Mouse (Mus musculus) right cerebral cortex, postnatal 25 days (tissue): ENCODE data around the gene Cpm.
"Not testable (repeated sequence)": the region's sequence is repeated elsewhere in the genome, so short reads cannot be mapped to it uniquely, and the experiment has no call there.

Experiments used
- DNase-seq: peaks from one replicate; pipeline ENCODE4 v3.0.0; 2022

Cpm gene

DNA sequence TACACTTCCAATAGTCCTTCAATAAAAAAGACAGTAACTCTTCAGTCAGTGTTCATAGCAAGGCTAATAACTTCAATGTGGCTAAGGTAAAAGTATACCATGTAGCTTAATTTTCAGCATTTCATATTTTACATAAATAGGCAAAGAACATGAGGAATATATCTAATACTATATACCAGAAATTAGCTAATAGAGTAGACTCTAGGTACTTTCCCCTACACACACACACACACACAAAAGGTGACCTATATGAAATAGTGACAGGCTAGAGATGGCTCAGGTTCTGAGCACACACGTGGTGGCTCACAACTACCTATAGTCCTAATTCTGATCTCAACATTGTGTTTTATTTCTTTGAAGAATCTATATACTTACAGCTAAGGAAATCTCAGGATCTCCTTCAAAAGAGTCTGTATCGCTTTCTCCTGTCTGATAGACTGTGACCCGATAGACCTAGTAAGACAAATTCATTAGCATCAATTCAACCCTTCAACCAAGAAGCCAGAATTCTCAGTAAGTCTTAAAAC, 61.5 kb downstream of the Cpm start:
- no peak for DNase-seq

DNA sequence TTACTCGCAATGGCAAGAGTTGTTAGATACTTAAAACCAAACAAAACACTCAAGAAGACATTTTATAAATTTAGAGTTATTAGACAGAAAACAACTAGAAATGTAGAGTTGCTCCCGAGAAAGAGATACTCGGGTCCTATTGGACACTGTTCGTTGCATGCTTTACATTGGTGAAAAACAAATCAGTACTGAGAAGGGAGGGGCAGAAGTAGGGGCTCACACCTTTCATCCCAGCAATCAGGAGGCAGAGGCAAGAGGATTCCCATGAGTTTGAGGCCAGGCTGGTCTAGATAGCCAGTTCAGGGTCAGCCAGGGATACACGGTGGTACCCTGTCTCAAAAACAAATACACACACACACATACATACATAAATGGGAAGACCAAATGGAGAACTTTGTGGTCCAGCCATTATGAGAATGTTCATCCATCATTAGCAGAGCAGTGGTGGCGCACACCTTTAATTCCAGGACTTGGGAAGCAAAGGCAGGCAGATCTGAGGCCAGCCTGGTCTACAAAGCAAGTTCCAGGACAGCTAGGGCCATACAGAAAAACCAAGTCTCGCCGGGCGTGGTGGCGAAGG, 62.2 kb downstream of the Cpm start:
- DNase-seq, result no peak

DNA sequence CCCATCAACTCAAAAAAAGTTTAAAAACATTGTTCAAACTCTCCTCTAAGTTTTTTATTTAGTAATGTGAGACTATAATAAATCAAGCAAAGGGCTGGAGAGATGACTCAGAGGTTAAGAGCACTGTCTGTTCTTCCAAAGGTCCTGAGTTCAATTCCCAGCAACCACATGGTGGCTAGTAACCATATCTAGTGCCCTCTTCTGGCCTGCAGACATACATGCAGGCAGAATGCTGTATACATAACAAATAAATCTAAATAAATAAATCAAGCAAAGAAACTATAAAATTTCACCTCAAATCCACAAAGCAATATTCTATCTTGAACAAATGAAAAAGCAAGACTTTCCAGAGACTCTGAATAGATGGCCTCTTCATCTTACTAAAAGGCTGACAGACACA, 62.9 kb downstream of the Cpm start:
- no peak for DNase-seq

DNA sequence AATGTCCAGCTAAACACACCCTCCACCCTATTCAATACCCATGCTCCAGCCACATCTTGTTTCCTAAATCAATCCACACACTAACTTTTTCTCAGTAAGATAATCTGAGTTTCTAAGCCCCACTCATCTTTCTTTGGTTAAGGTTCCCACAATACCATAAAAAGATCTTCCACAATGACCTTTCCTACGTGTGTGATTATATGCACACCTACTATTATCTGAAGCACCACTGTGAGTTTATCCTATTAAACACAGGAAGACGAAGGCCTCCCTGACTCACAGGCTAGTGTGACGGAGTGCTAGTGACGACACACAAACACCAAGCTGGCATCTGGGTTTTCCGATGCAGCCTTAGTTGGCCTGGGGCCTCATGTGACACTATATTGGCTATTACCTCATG, 63.7 kb downstream of the Cpm start:
- no peak for DNase-seq

DNA sequence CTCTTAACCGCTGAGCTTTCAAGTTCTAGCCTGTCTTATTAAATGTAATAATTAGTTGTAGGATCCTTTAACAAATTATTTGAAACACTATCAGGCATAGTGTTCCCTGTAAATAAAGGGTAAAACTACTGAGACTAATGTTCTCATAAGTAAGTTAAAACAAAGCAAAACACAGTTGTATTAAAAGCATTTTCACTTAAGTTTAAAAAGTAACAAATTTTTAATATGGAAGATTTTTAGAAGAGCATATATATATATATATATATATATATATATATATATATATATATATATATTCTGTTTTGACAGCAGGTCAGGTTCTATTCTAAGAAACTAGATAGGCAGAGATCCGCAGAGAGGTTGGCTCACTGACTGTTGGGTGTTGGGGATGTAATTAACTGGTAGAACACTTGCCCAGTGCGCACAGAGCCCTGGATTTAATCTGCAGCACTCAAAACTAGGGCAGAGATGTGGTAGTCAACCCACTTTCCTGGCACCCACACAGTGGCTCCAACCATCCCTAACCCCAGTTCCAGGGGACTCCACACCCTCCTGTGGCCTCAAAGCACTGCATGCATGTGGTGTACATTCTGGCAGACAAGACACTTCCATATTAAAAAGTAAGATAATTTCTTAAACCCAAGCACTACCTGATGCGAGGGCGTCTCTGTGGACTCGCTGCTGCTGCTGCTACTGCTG, 65.1 kb downstream of the Cpm start:
- no peak for DNase-seq

DNA sequence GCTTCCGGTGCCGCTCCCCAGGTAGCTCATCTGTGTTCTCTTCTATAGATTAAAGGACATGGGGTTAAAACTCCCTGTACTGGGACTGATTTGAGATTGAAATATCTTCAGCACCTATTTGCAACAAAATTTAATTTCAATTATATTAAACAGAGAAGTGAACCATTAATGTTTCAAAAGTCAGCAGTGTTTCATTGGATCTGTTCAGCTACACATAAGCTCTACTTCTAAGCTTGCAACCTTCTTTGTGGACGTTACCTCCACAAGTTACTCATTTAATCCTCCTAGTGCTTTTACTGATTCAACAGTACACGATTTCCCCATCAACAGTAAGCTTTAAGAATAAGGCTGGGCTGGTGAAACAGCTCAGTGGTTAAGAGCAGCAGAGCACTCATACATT, 65.7 kb downstream of the Cpm start:
- DNase-seq, result no peak

DNA sequence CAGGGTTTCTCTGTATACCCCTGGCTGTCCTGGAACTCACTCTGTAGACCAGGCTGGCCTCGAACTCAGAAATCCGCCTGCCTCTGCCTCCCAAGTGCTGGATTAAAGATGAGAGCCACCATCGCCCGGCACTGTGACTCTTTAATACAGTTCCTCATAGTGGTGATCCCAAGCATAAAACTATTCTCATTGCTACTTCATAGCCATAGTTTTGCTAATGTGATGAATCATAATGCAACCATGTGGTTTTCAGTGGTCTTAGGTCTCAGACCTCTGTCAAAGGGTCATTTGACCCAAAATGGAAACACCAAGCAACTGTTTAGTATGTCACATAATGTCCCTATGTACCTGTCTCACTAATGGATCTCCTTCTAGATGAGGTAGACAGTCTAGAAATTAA, 66.3 kb downstream of the Cpm start:
- no peak for DNase-seq

DNA sequence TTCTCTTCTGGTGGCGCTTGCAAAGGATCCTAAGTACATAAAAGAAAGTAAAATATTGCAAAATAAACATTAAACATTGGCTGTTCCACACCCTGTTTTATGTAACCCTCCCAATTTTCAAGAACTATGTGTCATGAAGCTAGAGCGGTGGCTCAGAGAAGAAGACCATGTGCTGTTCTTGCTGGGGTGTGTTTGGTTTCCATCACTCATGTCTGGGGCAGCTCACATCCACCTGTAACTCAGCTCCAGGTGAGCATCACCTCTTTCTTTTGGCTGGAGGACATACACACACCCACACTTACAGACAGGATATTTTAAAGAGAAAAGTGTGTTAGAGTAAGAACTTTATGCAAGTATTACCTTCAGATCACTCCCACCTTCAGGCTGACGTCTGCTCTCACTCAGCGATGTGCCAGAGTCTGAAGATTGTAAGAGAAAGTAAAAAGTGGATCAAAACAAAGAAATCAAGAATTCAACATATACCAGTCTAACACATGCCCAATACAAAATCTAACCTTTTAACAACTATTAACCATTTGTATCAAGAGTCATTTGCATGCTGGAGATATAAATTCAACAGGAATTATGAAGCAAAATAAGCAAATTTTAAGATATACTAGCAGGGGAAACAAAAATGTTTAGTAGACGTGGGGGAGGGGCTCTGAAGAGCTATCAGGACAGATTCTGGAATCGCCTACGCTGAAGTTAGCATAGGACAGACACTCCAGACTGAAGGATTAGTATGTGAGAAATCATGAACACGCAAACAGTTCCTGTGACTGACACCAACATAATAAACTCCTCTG, 66.9 kb downstream of the Cpm start:
- no peak for DNase-seq

DNA sequence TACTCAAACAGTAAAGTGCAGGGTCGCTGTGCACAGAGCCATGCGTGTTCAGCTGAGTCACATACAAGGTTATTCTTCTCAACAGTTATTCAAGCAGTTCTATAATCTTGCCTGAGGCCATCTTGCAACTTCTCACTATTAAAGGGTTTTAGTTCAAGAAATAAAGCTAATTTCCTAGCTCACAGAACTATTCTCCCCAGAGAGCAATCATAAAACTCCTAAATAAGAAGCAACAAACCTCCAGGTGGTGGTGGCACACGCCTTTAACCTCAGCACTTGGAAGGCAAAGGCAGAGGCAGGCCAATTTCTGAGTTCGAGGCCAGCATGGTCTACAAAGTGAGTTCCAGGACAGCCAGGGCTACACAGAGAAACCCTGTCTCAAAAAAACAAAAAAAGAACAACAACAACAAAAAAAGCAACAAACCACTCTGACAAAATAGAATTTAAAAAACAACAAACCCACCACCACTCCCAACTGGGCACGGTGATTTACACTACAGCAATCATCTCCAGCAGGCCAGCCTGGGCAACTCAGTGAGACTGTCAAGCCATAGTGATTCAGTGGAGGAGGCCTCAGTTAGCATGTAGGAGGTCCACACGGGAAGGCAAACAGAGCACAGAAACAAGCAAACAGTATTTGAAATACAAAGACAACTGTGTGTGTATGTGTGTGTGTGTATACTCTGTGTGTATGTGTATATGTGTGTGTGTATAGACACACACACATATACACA, 67.7 kb downstream of the Cpm start:
- DNase-seq, result no peak

DNA sequence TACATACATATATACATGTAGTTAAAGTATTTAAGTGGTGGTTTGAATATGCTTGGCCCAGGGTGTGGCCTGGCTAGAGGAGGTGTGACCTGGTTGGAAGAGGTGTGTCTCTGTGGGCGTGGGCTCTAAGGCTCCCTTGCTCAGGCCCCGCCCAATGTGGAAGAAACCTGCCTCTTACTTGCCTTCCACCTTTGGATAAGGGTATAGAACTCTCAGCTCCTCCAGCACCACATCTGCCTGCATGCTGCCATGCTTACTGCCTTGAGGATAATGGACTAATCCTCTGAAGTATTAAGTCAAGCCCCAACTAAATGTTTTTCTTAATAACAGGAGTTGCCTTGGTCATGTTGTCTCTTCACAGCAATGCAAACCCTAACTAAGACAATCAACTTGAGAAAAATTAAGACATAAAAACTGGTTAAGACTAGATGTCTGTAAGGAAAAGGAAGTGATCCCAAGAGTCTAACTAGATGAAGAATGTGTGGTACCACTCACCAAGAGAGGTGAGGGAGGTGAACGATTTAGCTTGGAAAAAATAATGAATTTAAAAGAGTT, 68.3 kb downstream of the Cpm start:
- DNase-seq, result no peak

DNA sequence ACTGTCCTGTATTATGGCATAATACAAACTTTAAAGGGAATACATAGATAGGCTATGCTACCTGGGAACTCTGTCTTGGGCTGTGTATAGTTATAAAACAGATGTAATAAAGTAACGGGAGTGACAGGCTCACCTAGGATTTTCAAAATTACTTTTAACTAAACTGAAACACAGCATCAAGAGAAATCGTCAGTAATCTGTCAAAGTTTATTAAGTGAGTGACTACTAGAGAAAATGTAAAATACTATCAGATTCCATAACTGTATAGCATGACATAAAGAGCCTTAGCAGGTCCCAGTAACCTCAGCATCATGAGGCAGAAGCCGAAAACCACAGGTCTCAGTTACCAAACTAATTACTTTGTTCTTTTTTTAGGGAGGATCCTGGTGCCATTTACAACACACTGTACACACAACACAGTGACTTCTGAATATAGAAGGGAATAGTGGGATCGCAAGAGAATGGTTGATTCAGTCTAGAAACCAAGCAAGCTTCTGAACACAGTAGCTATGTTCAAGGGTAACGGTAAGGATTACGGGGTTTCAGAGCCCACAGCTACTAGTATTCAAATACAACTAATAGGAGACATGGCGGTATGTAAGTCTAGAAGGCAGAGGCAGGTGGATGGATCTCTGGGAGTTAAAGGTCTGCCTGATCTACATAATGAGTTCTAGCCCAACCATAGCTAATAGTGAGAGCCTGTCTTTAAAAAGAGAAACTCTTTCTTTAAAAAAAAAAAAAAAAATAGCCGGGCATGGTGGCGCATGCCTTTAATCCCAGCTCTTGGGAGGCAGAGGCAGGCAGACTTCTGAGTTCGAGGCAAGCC, 69.2 kb downstream of the Cpm start:
- no peak for DNase-seq

DNA sequence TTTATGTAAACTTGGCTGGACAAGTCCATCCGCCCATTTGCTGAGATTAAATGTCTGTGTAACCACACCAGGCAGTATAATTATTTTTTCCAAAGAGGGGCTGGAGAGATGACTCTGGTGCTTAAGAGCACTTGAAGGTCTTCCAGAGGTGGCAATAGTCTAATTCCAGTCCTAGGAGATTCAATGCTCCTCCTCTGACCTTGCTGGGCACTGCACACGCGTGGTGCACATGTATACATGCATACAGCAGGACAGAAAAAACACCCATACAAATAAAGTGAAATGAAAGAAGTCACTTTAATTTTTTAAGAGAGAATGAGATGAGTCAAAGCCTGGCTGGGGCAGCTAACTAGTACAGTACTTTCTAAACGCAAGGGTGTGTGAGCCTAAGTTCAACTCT, 70.6 kb downstream of the Cpm start:
- no peak for DNase-seq

DNA sequence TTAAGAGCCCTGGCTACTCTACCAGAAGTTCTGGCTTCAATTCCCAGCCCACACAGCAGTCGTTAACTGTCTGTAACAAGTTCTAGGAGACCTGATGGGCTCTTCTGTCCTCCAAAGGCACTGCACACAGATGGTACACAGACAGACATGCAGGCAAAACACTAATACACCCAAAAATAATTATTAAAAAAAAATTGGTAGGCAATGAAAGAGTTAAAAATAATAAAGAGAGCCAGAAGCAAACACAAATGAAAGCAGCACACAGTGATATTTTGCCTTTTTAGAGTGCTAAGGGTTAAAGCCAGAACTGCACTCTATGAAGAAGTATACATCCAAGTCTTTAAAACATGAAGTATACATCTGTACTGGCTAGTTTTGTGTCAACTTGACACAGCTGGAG, 71.2 kb downstream of the Cpm start:
- DNase-seq, result no peak

DNA sequence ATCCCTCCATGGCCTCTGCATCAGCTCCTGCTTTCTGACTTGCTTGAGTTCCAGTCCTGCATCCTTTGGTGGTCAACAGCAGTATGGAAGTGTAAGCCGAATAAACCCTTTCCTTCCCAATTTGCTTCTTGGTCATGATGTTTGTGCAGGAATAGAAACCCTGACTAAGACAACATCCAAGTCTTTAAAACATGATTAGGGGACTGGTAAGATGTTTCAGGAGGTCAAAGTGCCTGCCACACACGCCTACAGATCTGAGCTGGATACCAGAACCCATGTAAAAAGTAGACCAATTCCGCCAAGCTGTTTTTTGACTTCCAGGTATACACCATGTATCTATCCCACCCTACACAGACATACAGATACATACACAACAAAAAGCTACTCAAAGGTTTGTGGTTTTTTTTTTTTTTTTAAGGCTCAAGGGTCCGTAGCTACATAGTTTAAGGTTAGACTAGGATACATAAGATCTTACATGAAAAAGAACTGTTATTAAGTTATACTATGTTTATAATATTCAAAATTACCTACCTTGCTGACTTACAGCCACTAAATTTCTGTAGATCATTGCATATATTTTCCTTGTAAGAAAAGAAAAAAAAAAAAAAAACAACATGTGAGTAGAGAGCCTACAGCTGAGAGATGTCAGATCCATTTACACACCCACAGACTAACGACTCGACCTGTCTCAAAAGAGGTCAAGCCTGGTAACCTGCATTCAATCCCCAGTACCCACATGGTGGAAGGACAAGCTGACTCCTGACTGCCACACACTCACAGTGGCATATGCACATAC, 71.9 kb downstream of the Cpm start:
- no peak for DNase-seq

DNA sequence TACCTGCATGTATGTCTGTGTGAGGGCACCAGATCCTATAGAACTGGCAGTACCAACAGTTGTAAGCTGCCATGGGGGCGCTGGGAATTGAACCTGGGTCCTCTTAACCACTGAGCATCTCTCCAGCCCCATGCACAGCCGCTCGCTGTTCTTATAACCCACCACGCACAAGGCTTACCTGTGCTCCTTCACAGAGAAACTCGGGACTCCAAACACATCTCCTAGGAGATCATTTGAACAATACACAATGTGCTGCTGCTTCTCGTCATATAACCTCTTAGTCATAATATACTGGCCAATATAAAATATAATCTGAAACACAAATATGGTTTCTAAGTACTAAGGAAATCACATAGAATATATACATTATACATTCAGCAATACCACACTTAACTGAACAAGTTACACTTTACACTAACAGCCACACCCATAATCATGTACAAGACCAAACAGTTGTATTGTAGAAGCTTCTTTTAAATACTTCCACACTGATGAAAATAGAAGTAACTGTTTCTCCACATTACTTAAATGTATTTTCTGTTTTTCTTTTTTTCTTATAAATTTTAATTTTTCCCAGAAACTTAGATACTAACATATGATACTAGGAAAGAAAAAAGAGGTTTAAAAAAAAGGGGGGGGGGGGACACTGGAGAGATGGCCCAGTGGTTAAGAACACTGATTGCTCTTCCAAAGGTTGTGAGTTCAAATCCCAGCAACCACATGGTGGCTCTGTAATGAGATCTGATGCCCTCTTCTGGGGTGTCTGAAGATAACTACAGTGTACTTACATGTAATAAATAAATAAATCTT, 72.9 kb downstream of the Cpm start:
- no peak for DNase-seq

DNA sequence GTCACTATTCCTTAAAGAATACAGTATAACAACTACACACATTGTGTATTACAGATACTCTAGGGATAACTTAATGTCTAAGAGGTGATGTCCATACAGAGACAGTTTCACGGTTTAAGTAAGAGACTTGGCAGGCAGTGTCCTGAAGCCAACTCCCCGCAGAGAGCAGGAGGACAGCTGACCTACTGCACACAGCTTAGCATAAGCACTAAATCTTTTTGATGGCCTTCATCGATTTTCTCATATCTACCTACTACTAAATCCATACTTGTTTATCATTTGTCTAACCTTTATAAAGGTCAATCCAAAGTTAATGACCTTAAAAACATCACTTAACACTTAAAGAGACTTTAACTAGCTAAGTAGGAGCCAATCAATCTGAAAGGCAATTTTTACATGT, 74.2 kb downstream of the Cpm start:
- no peak for DNase-seq

DNA sequence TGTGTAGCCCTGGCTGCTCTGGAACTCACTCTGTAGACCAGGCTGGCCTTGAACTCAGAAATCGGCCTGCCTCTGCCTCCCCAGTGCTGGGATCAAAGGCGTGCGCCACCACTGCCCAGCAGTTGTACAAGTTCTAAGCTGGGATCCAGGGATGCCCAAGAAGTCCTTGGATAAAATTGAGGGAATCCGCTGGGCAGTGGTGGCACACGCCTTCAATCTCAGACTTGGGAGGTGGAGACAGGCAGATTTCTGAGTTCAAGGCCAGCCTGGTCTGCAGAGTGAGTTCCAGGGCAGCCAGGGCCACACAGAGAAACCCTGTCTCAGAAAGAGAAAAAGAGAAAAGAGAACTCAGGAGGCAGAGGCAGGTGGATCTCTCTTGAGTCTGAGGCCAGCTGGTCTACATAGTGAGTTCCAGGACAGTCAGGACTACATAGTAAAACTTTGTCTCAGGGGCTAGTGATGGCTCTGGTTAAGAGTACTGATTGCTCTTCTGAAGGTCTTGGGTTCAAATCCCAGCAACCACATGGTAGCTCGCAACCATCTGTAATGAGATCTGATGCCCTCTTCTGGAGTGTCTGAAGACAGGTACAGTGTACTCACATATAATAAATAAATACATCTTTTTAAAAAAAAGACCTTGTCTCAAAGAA, 75.1 kb downstream of the Cpm start:
- DNase-seq, result not testable (repeated sequence)

DNA sequence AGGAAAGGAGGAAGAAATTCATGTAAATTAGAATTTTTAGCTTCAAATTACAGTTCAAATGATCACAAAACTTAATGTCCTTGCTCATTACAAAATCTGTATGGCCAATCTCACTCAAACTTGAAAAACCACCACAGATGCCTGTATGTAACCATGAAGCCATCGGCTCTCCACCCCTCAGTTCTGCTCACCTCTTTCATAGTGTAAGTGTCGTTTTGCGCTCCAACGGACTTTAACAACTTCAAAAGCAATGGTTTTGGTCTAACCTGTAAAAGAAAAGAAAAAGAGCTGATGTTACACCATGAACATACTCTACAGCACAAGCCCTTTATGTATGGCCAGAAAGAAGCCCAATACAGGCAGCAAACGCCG, 75.7 kb downstream of the Cpm start:
- no peak for DNase-seq

DNA sequence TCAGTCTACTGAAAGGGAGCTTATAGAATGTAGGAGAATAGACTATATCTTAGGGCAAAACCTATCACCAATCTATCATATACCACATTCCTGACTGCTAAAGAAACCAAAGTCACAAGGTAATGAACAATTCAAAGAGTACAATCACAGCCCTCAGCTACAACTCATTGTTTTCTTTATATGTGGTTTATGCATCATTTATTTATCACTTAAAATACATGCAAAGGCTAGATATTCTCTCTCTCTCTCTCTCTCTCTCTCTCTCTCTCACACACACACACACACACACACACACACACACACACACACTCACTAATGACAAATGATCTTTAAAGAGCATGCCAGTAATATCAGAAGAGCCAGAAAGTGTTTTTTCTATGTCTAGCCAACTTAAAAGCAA, 76.5 kb downstream of the Cpm start:
- no peak for DNase-seq

DNA sequence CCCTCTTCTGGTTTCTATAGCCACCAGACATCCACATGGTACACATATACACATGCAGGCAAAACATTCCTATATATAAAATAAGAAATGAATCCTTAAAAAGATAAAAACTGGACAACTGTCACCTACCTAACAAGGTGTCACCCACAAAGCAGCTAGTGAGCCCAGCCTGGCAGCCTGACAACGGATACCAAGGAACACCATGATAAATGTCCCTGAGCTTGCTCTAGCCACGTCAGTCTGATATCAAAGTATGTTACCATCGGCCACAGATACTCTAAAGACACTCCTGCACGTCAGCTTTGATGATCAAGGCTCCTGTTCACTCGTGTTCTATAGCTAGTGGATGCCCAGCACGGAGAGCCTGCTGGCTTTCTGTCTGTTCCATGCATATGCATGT, 77.1 kb downstream of the Cpm start:
- no peak for DNase-seq
